Mouse (Mus musculus): ENCODE results near the gene Ap4e1. TPM values are rescaled to one million over a fixed set of nuclear protein-coding genes. Genes with fewer than 3 reads are reported as not detected.

The Ap4e1 gene
- polyA plus RNA-seq (2014; fragmentation: Nextera tagmentation; extraction: Ambion mirVana), result 11.2 and 11.9 TPM in 2 replicates

- peaks cover 24% of the 10 kb centered on the region for H3K36me3 ChIP-seq (ENCODE audit: insufficient read depth)
- DNase-seq (peak; percentile 98), ATAC-seq (ENCODE audit: insufficient read depth) (peak; percentile 91)
- peak within 1 kb of the TSS; percentile 76 for H3K4me2 ChIP-seq
- H3K4me1 ChIP-seq (ENCODE audit: insufficient read depth), result 0 out of 2 replicates have a peak, but pooled peaks cover 4% of the 10 kb centered on the region
- peak within 1 kb of the TSS; percentile 84 for H3K4me3 ChIP-seq (ENCODE audit: low read depth, low read length)
- under 1% methylated on average over 40 of the region's 40 CpGs for WGBS
- TF ChIP-seq CTCF (IDR thresholded peaks at IDR 0.05; ENCODE audit: low read depth), result peak; percentile 98
- peak within 1 kb of the TSS; percentile 48 for H3K27ac ChIP-seq (ENCODE audit: low read depth)
- H3K9me3 ChIP-seq (ENCODE audit: low read depth, low read length), result no peaks in the 10 kb centered on the region
- peak within 1 kb of the TSS; percentile 80 for H3K9ac ChIP-seq
- no peaks in the 10 kb centered on the region for H3K27me3 ChIP-seq (ENCODE audit: insufficient read depth, low read length)
These were observed at the start of gene Ap4e1 for GRCm38 (mm10) chr2:127008469-127008998. TSS of gene Ap4e1 (plus strand) at chr2:127008717.

- 69% methylated on average over 2 of the region's 2 CpGs for WGBS
- Histone ChIP-seq H3K4me1 (ENCODE audit: insufficient read depth) (no peaks in the 10 kb centered on the region), H3K27ac (ENCODE audit: low read depth) (no peak overlapping the region), H3K4me2 (no peak overlapping the region), H3K36me3 (ENCODE audit: insufficient read depth) (no peaks in the 10 kb centered on the region), H3K9ac (no peak overlapping the region), H3K27me3 (ENCODE audit: insufficient read depth, low read length) (no peaks in the 10 kb centered on the region), H3K4me3 (ENCODE audit: low read depth, low read length) (no peak overlapping the region), H3K9me3 (ENCODE audit: low read depth, low read length) (no peaks in the 10 kb centered on the region)
- ATAC-seq (ENCODE audit: insufficient read depth) (no peak), DNase-seq (no peak)
- no peak for TF ChIP-seq CTCF (IDR thresholded peaks at IDR 0.05; ENCODE audit: low read depth)
These were observed 46.8 kb upstream of the Ap4e1 start for GRCm38 (mm10) chr2:126961696-126962095.

GRCm38 (mm10) chr2:126977428-126977827 is 31.1 kb upstream of the Ap4e1 start:
- DNase-seq, result no peak
- H3K27me3 ChIP-seq (ENCODE audit: insufficient read depth, low read length), result no peaks in the 10 kb centered on the region
- H3K4me3 ChIP-seq (ENCODE audit: low read depth, low read length), result no peak overlapping the region
- no peaks in the 10 kb centered on the region for H3K4me1 ChIP-seq (ENCODE audit: insufficient read depth)
- TF ChIP-seq CTCF (IDR thresholded peaks at IDR 0.05; ENCODE audit: low read depth), result no peak
- WGBS, result 56% methylated on average over 6 of the region's 6 CpGs
- ATAC-seq (ENCODE audit: insufficient read depth), result no peak
- no peaks in the 10 kb centered on the region for H3K36me3 ChIP-seq (ENCODE audit: insufficient read depth)
- no peak overlapping the region for H3K9ac ChIP-seq
- H3K4me2 ChIP-seq, result no peak overlapping the region
- H3K27ac ChIP-seq (ENCODE audit: low read depth), result no peak overlapping the region
- H3K9me3 ChIP-seq (ENCODE audit: low read depth, low read length), result no peaks in the 10 kb centered on the region

- no peak overlapping the region for H3K4me2 ChIP-seq
- no peaks in the 10 kb centered on the region for H3K9me3 ChIP-seq (ENCODE audit: low read depth, low read length)
- H3K4me1 ChIP-seq (ENCODE audit: insufficient read depth), result no peaks in the 10 kb centered on the region
- WGBS, result 67% methylated on average over 4 of the region's 4 CpGs
- H3K27me3 ChIP-seq (ENCODE audit: insufficient read depth, low read length), result no peaks in the 10 kb centered on the region
- no peak overlapping the region for H3K27ac ChIP-seq (ENCODE audit: low read depth)
- no peak for DNase-seq
- H3K4me3 ChIP-seq (ENCODE audit: low read depth, low read length), result no peak overlapping the region
- ATAC-seq (ENCODE audit: insufficient read depth), result no peak
- no peak overlapping the region for H3K9ac ChIP-seq
- no peak for TF ChIP-seq CTCF (IDR thresholded peaks at IDR 0.05; ENCODE audit: low read depth)
- no peaks in the 10 kb centered on the region for H3K36me3 ChIP-seq (ENCODE audit: insufficient read depth)
These were observed 25.3 kb upstream of the Ap4e1 start for GRCm38 (mm10) chr2:126983221-126983620.

GRCm38 (mm10) chr2:126989919-126990318 is 18.6 kb upstream of the Ap4e1 start:
- no peak overlapping the region for H3K9ac ChIP-seq
- H3K4me3 ChIP-seq (ENCODE audit: low read depth, low read length), result no peak overlapping the region
- ATAC-seq (ENCODE audit: insufficient read depth) (no peak), DNase-seq (no peak)
- H3K27ac ChIP-seq (ENCODE audit: low read depth), result no peak overlapping the region
- no peaks in the 10 kb centered on the region for H3K36me3 ChIP-seq (ENCODE audit: insufficient read depth)
- 86% methylated on average over 6 of the region's 6 CpGs for WGBS
- H3K9me3 ChIP-seq (ENCODE audit: low read depth, low read length), result no peaks in the 10 kb centered on the region
- H3K27me3 ChIP-seq (ENCODE audit: insufficient read depth, low read length), result no peaks in the 10 kb centered on the region
- H3K4me2 ChIP-seq, result no peak overlapping the region
- H3K4me1 ChIP-seq (ENCODE audit: insufficient read depth), result no peaks in the 10 kb centered on the region
- TF ChIP-seq CTCF (IDR thresholded peaks at IDR 0.05; ENCODE audit: low read depth), result no peak

GRCm38 (mm10) chr2:126992742-126993141 is 15.8 kb upstream of the Ap4e1 start:
- ATAC-seq (ENCODE audit: insufficient read depth) (no peak), DNase-seq (no peak)
- Histone ChIP-seq H3K36me3 (ENCODE audit: insufficient read depth) (no peaks in the 10 kb centered on the region), H3K9me3 (ENCODE audit: low read depth, low read length) (no peaks in the 10 kb centered on the region), H3K4me2 (no peak overlapping the region), H3K27me3 (ENCODE audit: insufficient read depth, low read length) (no peaks in the 10 kb centered on the region), H3K27ac (ENCODE audit: low read depth) (no peak overlapping the region), H3K4me1 (ENCODE audit: insufficient read depth) (no peaks in the 10 kb centered on the region), H3K4me3 (ENCODE audit: low read depth, low read length) (no peak overlapping the region), H3K9ac (no peak overlapping the region)
- no peak for TF ChIP-seq CTCF (IDR thresholded peaks at IDR 0.05; ENCODE audit: low read depth)
- WGBS, result 34% methylated on average over 12 of the region's 12 CpGs

GRCm38 (mm10) chr2:126994384-126995166 is 13.9 kb upstream of the Ap4e1 start:
- no peak for TF ChIP-seq CTCF (IDR thresholded peaks at IDR 0.05; ENCODE audit: low read depth)
- Histone ChIP-seq H3K4me1 (ENCODE audit: insufficient read depth) (no peaks in the 10 kb centered on the region), H3K27ac (ENCODE audit: low read depth) (no peak overlapping the region), H3K4me2 (no peak overlapping the region), H3K4me3 (ENCODE audit: low read depth, low read length) (no peak overlapping the region), H3K9ac (no peak overlapping the region), H3K36me3 (ENCODE audit: insufficient read depth) (no peaks in the 10 kb centered on the region), H3K27me3 (ENCODE audit: insufficient read depth, low read length) (no peaks in the 10 kb centered on the region), H3K9me3 (ENCODE audit: low read depth, low read length) (no peaks in the 10 kb centered on the region)
- 47% methylated on average over 6 of the region's 6 CpGs for WGBS
- ATAC-seq (ENCODE audit: insufficient read depth) (no peak), DNase-seq (peak; percentile 59)
